Mouse (Mus musculus) liver, postnatal 0 days (tissue): ENCODE results near the gene Alox8. TPM values are rescaled to one million over a fixed set of nuclear protein-coding genes. Genes with fewer than 3 reads are reported as not detected.

Experiments used
- ATAC-seq: fragments of 200-750 bp; cut with Nextera tagmentation; 2 replicates; pipeline ENCODE4 v1.8.0; 2017; ENCODE audit warnings: mild to moderate bottlenecking, moderate library complexity
- DNase-seq: peaks from one replicate; pipeline ENCODE4 v3.0.0-alpha.2; 2016
- H3K27ac ChIP-seq: fragments of 300-500 bp; sonication (generic); 2 replicates; pipeline ENCODE4 v1.5.1; 2014; ENCODE audit warnings: antibody characterized with exemption, moderate library complexity, mild to moderate bottlenecking, low read depth
- H3K27me3 ChIP-seq: fragments of 300-500 bp; sonication (generic); 2 replicates; pipeline ENCODE4 v1.6.1; 2014; ENCODE audit warnings: low read length, control low read depth, mixed read lengths; ENCODE audit not compliant: insufficient read depth
- H3K36me3 ChIP-seq: fragments of 300-500 bp; sonication (generic); replicated peaks from 2 replicates; pipeline ENCODE4 v1.6.1; 2014; ENCODE audit warnings: mild to moderate bottlenecking, control low read depth, low read length, moderate library complexity, mixed read lengths; ENCODE audit not compliant: insufficient read depth
- H3K4me1 ChIP-seq: fragments of 300-500 bp; sonication (generic); 2 replicates; pipeline ENCODE4 v1.6.1; 2014; ENCODE audit warnings: antibody characterized with exemption, mild to moderate bottlenecking, control low read depth; ENCODE audit not compliant: insufficient read depth
- H3K4me2 ChIP-seq: fragments of 300-500 bp; sonication (generic); 2 replicates; pipeline ENCODE4 v1.6.1; 2014; ENCODE audit warnings: low read depth, mild to moderate bottlenecking, low read length, moderate library complexity, mixed read lengths
- H3K4me3 ChIP-seq: fragments of 300-500 bp; sonication (generic); 2 replicates; pipeline ENCODE4 v1.5.1; 2014; ENCODE audit warnings: low read depth, low read length
- H3K9ac ChIP-seq: fragments of 300-500 bp; sonication (generic); replicated peaks from 2 replicates; pipeline ENCODE4 v1.6.1; 2014; ENCODE audit warnings: mild to moderate bottlenecking, moderate library complexity
- H3K9me3 ChIP-seq: fragments of 300-500 bp; sonication (generic); 2 replicates; pipeline ENCODE4 v1.6.1; 2016; ENCODE audit warnings: mild to moderate bottlenecking, control low read depth, low read length, mixed read lengths
- CTCF ChIP-seq: sonication (generic); IDR thresholded peaks from 2 replicates; pipeline ENCODE4 v1.5.1; 2016; ENCODE audit warnings: antibody characterized with exemption, low read depth
- EP300 ChIP-seq: IDR thresholded peaks from 2 replicates; pipeline ENCODE4 v1.6.1; 2016; ENCODE audit warnings: antibody characterized with exemption, low read depth, mild to moderate bottlenecking
- WGBS: fragments of 180-500 bp; shearing (Covaris S2); extraction: QIAGEN DNeasy Blood & Tissue Kit; methylation state at CpG from one replicate; pipeline ENCODE4 v1.1.7; 2014; ENCODE audit not compliant: insufficient replicate concordance; 5-methylcytosine and 5-hydroxymethylcytosine counted together
- polyA plus RNA-seq: library from polyadenylated mRNA; unstranded; fragments of >200 nt; fragmentation: Nextera tagmentation; extraction: Ambion mirVana; gene quantifications from 2 replicates; pipeline ENCODE4 v1.2.1, GENCODE M21; 2015

Alox8 gene
- polyA plus RNA-seq, 1 experiment from 2014 or later, result 0.04 TPM

GRCm38 (mm10) chr11:69233141-69233540 is 35.5 kb upstream of the Alox8 start:
- Histone ChIP-seq H3K27me3 (peaks cover 46% of the 10 kb centered on the region), H3K36me3 (no peaks in the 10 kb centered on the region), H3K4me3 (no peak overlapping the region), H3K27ac (no peak overlapping the region), H3K4me2 (no peak overlapping the region), H3K9ac (no peak overlapping the region), H3K4me1 (peaks cover 14% of the 10 kb centered on the region), H3K9me3 (no peaks in the 10 kb centered on the region)
- ATAC-seq (no peak), DNase-seq (no peak)
- 31% methylated on average over 2 of the region's 2 CpGs for WGBS
- TF ChIP-seq EP300 (no peak), CTCF (no peak)

DNA sequence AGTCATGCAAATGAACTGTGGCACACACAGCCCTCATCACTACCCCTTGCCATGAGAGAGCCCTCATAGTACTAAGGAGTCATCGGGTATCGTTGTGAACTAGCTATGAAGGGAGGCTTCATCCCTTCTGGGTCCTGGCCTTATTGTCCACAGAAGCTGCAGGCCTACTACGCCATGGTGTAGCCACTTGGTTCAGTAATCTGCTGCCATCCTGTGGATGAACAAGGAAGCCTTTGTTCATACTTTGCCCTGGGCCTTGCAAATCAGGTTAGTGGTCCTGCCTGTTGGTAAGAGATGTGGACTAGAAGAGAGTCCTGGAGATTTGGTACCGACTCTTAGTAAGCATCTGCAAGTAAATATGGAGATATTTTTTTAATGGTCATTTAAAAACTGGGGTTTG is 32.8 kb upstream of the Alox8 start:
- Histone ChIP-seq H3K27me3 (peaks cover 20% of the 10 kb centered on the region), H3K9me3 (no peaks in the 10 kb centered on the region), H3K36me3 (no peaks in the 10 kb centered on the region), H3K9ac (no peak overlapping the region), H3K4me1 (peaks cover 9% of the 10 kb centered on the region), H3K4me2 (no peak overlapping the region), H3K27ac (no peak overlapping the region), H3K4me3 (no peak overlapping the region)
- ATAC-seq (no peak), DNase-seq (no peak)
- no peak for TF ChIP-seq EP300
- peak; percentile 15; the same call in 1 of the 2 replicates for TF ChIP-seq CTCF
- 73% methylated on average over 4 of the region's 4 CpGs for WGBS

GRCm38 (mm10) chr11:69225715-69226114 is 28.1 kb upstream of the Alox8 start:
- H3K4me1 ChIP-seq, result no peaks in the 10 kb centered on the region
- no peak for TF ChIP-seq EP300
- no peak for TF ChIP-seq CTCF
- no peak overlapping the region for H3K4me2 ChIP-seq
- H3K36me3 ChIP-seq, result no peaks in the 10 kb centered on the region
- H3K9me3 ChIP-seq, result no peaks in the 10 kb centered on the region
- H3K27me3 ChIP-seq, result 0 out of 2 replicates have a peak, but pooled peaks cover 4% of the 10 kb centered on the region
- WGBS, result 71% methylated on average over 1 of the region's 1 CpGs
- no peak for DNase-seq
- no peak overlapping the region for H3K9ac ChIP-seq
- H3K4me3 ChIP-seq, result no peak overlapping the region
- H3K27ac ChIP-seq, result no peak overlapping the region
- ATAC-seq, result no peak

- Histone ChIP-seq H3K27me3 (no peaks in the 10 kb centered on the region), H3K36me3 (no peaks in the 10 kb centered on the region), H3K4me3 (no peak overlapping the region), H3K4me1 (no peaks in the 10 kb centered on the region), H3K9me3 (no peaks in the 10 kb centered on the region), H3K27ac (no peak overlapping the region), H3K9ac (no peak overlapping the region), H3K4me2 (no peak overlapping the region)
- ATAC-seq, result no peak
- DNase-seq, result no peak
- TF ChIP-seq CTCF (no peak), EP300 (no peak)
- 70% methylated on average over 4 of the region's 4 CpGs for WGBS
These were observed 25.5 kb upstream of the Alox8 start for GRCm38 (mm10) chr11:69223101-69223500.

GRCm38 (mm10) chr11:69221070-69221469 is 23.4 kb upstream of the Alox8 start:
- Histone ChIP-seq H3K27ac (no peak overlapping the region), H3K27me3 (no peaks in the 10 kb centered on the region), H3K9ac (no peak overlapping the region), H3K4me3 (no peak overlapping the region), H3K4me2 (no peak overlapping the region), H3K4me1 (no peaks in the 10 kb centered on the region), H3K36me3 (no peaks in the 10 kb centered on the region), H3K9me3 (no peaks in the 10 kb centered on the region)
- DNase-seq, result no peak
- 0 out of 2 replicates have a peak, but pooled peaks have one; percentile 6 for TF ChIP-seq CTCF
- no peak for TF ChIP-seq EP300
- 69% methylated on average over 4 of the region's 4 CpGs for WGBS
- ATAC-seq, result no peak

DNA sequence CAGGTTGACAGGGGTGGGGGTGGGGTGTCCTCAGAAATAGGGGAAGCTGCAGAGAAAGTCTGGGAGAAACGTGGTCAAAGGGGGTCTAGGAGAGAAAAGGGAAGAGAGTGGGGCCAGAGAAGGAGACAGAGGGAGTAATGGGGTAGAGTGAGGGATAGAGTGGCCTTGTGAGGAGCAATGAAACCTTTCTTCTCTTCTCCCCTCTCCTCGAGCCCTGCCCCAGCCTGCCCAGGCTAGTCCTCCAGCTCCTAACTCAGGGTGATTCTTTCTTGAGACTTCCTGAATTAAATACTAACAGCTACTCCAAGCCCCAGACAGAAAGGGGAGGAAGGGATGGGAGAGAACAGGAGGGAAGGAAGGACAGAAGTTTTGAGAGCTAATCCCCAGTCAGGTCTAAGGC is 21.0 kb upstream of the Alox8 start:
- WGBS, result 32% methylated on average over 2 of the region's 2 CpGs

GRCm38 (mm10) chr11:69217411-69217810 is 19.8 kb upstream of the Alox8 start:
- Histone ChIP-seq H3K9me3 (no peaks in the 10 kb centered on the region), H3K36me3 (no peaks in the 10 kb centered on the region), H3K9ac (no peak overlapping the region), H3K27me3 (no peaks in the 10 kb centered on the region), H3K4me1 (no peaks in the 10 kb centered on the region), H3K4me2 (no peak overlapping the region), H3K27ac (no peak overlapping the region), H3K4me3 (no peak overlapping the region)
- ATAC-seq (no peak), DNase-seq (no peak)
- 74% methylated on average over 5 of the region's 5 CpGs for WGBS
- no peak for TF ChIP-seq EP300

More for the DNA sequence above, 21.0 kb upstream of the Alox8 start:
- H3K4me3 ChIP-seq, result no peak overlapping the region
- DNase-seq, result no peak
- H3K9ac ChIP-seq, result no peak overlapping the region
- TF ChIP-seq CTCF (no peak), EP300 (no peak)
- H3K9me3 ChIP-seq, result no peaks in the 10 kb centered on the region
- H3K4me1 ChIP-seq, result no peaks in the 10 kb centered on the region
- ATAC-seq, result no peak
- H3K4me2 ChIP-seq, result no peak overlapping the region
- no peaks in the 10 kb centered on the region for H3K36me3 ChIP-seq
- no peak overlapping the region for H3K27ac ChIP-seq
- no peaks in the 10 kb centered on the region for H3K27me3 ChIP-seq
